Mouse (Mus musculus) myocyte (in vitro differentiated cells): ENCODE data around the gene Gnao1. TPM values are rescaled to one million over a fixed set of nuclear protein-coding genes. Genes with fewer than 3 reads are reported as not detected.
A peak's percentile ranks its signal among the peaks of the same experiment; 100 is the strongest.

Source experiments
- H3K27me3 ChIP-seq: one replicate; pipeline ENCODE4 v1.6.1; 2011; ENCODE audit not compliant: control insufficient read depth, insufficient read depth, insufficient read length
- H3K36me3 ChIP-seq: one replicate; pipeline ENCODE4 v1.6.1; 2011; ENCODE audit not compliant: control insufficient read depth, insufficient read depth
- H3K4me2 ChIP-seq: one replicate; pipeline ENCODE4 v1.6.1; 2011; ENCODE audit warnings: low read depth, control low read depth
- H3K4me3 ChIP-seq: one replicate; pipeline ENCODE4 v1.5.1; 2011; ENCODE audit warnings: mild to moderate bottlenecking, control low read depth, moderate library complexity
- H3K79me2 ChIP-seq: one replicate; pipeline ENCODE4 v1.6.1; 2011; ENCODE audit not compliant: control insufficient read depth, insufficient read depth
- H3ac ChIP-seq: one replicate; pipeline ENCODE4 v1.6.1; 2011; ENCODE audit not compliant: control insufficient read depth, insufficient read length
- CEBPB ChIP-seq: IDR thresholded peaks from 2 replicates; pipeline ENCODE4 v1.6.1; 2011; ENCODE audit warnings: mild to moderate bottlenecking, moderate library complexity; ENCODE audit not compliant: poor library complexity, insufficient read depth, severe bottlenecking
- E2F4 ChIP-seq: IDR thresholded peaks from one replicate; pipeline ENCODE4 v1.6.1; 2011; ENCODE audit warnings: mild to moderate bottlenecking, control low read depth, moderate library complexity; ENCODE audit not compliant: insufficient read depth
- MAX ChIP-seq: IDR thresholded peaks from one replicate; pipeline ENCODE4 v1.6.1; 2011; ENCODE audit warnings: low read depth, mild to moderate bottlenecking, control low read depth
- MYOD1 ChIP-seq, 3 experiments: IDR thresholded peaks; one replicate each; pipeline ENCODE4 v1.6.1; 2011; ENCODE audit warnings: control low read depth in 2 of 3, low read depth in 2 of 3, mild to moderate bottlenecking in 2 of 3, moderate library complexity in 1 of 3; ENCODE audit not compliant: insufficient read length in 2 of 3, control insufficient read depth in 1 of 3
- MYOG ChIP-seq, 3 experiments: IDR thresholded peaks; one replicate each; pipeline ENCODE4 v1.6.1; 2011; ENCODE audit warnings: control low read depth in 2 of 3, low read depth in 2 of 3, mild to moderate bottlenecking in 2 of 3; ENCODE audit not compliant: insufficient read length in 2 of 3, control insufficient read depth in 1 of 3, insufficient read depth in 1 of 3
- POLR2A ChIP-seq: IDR thresholded peaks from one replicate; pipeline ENCODE4 v1.6.1; 2011; ENCODE audit warnings: low read depth, mild to moderate bottlenecking, control low read depth, moderate library complexity; ENCODE audit not compliant: insufficient read length
- POLR2AphosphoS2 ChIP-seq: IDR thresholded peaks from one replicate; pipeline ENCODE4 v1.6.1; 2011; ENCODE audit warnings: low read depth, control low read depth; ENCODE audit not compliant: insufficient read length
- REST ChIP-seq: IDR thresholded peaks from one replicate; pipeline ENCODE4 v1.6.1; 2011; ENCODE audit warnings: mild to moderate bottlenecking, control low read depth, moderate library complexity; ENCODE audit not compliant: insufficient read depth, insufficient read length
- SRF ChIP-seq: IDR thresholded peaks from one replicate; pipeline ENCODE4 v1.6.1; 2011; ENCODE audit warnings: low read depth; ENCODE audit not compliant: control insufficient read depth, insufficient read length
- TCF12 ChIP-seq: IDR thresholded peaks from one replicate; pipeline ENCODE4 v1.6.1; 2011; ENCODE audit warnings: mild to moderate bottlenecking, control low read depth; ENCODE audit not compliant: poor library complexity, insufficient read depth, severe bottlenecking
- TCF3 ChIP-seq: IDR thresholded peaks from one replicate; pipeline ENCODE4 v1.6.1; 2011; ENCODE audit warnings: low read depth, control low read depth; ENCODE audit not compliant: insufficient read length
- USF1 ChIP-seq: IDR thresholded peaks from one replicate; pipeline ENCODE4 v1.6.1; 2011; ENCODE audit warnings: low read depth, mild to moderate bottlenecking, control low read depth, moderate library complexity
- polyA plus RNA-seq: library from polyadenylated mRNA; unstranded; fragments of >200 nt; fragmentation: generic; extraction: Trizol; gene quantifications from one replicate; pipeline ENCODE4 v1.2.1, GENCODE M21; 2012; ENCODE audit warnings: missing spikeins

The Gnao1 gene
- polyA plus RNA-seq, 1 experiment: 31.8 TPM

DNA sequence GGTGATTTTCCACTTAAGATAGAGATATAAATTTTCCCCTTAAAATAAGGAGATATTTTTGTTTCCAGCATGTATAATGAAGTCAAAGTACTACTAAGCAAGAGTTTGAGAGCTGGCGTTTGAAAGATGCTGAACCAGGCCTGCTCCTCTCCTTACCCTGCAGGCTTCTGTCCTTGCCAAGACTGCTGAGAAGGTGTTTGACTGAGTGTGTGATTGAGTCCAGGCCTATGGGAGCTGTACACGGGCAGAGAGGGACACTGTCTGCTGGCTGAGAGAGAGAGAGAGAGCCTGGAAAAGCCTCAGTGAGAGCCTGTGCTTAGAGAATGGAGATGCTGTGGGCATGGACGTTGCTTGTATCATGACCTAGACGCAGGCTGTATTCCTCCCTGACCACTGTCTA is 47.4 kb downstream of the Gnao1 start:
- Histone ChIP-seq H3K4me3 (no peak overlapping the region), H3ac (no peak overlapping the region), H3K27me3 (no peaks in the 10 kb centered on the region), H3K4me2 (no peak overlapping the region), H3K79me2 (no peaks in the 10 kb centered on the region), H3K36me3 (no peaks in the 10 kb centered on the region)
- TF ChIP-seq MYOD1 (IDR thresholded peaks at IDR 0.05; ENCODE audit: control insufficient read depth in 1 of 3, insufficient read length in 2 of 3, low read depth in 2 of 3) (no peak), POLR2A (no peak), USF1 (no peak), POLR2AphosphoS2 (no peak), TCF3 (no peak), E2F4 (no peak), MAX (no peak), CEBPB (no peak), REST (no peak), MYOG (IDR thresholded peaks at IDR 0.05; ENCODE audit: control insufficient read depth in 1 of 3, insufficient read depth in 1 of 3, insufficient read length in 2 of 3, low read depth in 2 of 3) (no peak), TCF12 (no peak), SRF (no peak)

DNA sequence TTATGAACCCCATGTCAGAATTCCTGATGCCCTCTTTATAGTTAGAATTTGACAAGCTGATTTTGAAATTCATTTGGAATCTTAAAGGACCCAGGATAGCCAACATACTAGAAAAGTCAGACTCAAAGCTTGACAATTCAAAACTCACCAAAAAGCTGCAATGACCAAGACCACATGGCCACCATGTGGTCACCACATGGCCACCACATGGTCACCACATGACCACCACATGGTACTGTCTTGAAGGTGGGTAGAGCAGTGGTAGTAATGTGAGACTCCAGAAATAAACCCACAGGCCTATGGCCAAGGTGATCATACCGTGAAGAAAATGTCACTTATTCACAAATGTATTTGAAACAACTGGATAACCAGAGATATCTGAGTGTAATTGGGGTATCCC is 48.5 kb downstream of the Gnao1 start:
- Histone ChIP-seq H3ac (no peak overlapping the region), H3K27me3 (no peaks in the 10 kb centered on the region), H3K4me2 (no peak overlapping the region), H3K4me3 (no peak overlapping the region), H3K79me2 (no peaks in the 10 kb centered on the region), H3K36me3 (no peaks in the 10 kb centered on the region)
- TF ChIP-seq MAX (peak; percentile 32), CEBPB (no peak), REST (no peak), SRF (no peak), USF1 (peak; percentile 61), TCF3 (no peak), POLR2A (no peak), MYOG (IDR thresholded peaks at IDR 0.05; ENCODE audit: control insufficient read depth in 1 of 3, insufficient read depth in 1 of 3, insufficient read length in 2 of 3, low read depth in 2 of 3) (no peak), TCF12 (no peak), E2F4 (no peak), POLR2AphosphoS2 (no peak), MYOD1 (IDR thresholded peaks at IDR 0.05; ENCODE audit: control insufficient read depth in 1 of 3, insufficient read length in 2 of 3, low read depth in 2 of 3) (no peak)

DNA sequence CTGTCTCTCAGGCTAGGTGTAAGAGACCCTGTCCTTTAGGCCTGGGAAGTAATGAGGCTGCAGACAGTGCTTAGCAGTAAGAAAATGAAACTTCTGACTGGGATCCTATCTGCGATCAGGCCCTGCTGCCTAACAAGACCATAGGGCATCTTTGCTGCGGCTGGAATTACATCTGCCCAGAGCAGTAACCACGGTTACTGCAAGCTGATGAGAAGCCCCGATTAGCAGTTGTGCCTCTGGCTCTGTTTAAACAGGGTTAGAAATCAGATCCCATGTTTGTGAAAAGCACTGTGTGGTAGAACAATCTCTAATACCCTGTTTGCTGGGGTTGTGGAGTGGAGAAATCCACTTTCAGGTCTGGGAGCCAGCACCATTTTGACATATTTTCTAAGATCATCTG is 50.3 kb downstream of the Gnao1 start:
- TF ChIP-seq MYOD1 (IDR thresholded peaks at IDR 0.05; ENCODE audit: control insufficient read depth in 1 of 3, insufficient read length in 2 of 3, low read depth in 2 of 3) (no peak), SRF (no peak), TCF12 (no peak), USF1 (no peak), POLR2AphosphoS2 (no peak), E2F4 (no peak), MYOG (IDR thresholded peaks at IDR 0.05; ENCODE audit: control insufficient read depth in 1 of 3, insufficient read depth in 1 of 3, insufficient read length in 2 of 3, low read depth in 2 of 3) (no peak), TCF3 (no peak), POLR2A (no peak), REST (no peak), MAX (no peak)

DNA sequence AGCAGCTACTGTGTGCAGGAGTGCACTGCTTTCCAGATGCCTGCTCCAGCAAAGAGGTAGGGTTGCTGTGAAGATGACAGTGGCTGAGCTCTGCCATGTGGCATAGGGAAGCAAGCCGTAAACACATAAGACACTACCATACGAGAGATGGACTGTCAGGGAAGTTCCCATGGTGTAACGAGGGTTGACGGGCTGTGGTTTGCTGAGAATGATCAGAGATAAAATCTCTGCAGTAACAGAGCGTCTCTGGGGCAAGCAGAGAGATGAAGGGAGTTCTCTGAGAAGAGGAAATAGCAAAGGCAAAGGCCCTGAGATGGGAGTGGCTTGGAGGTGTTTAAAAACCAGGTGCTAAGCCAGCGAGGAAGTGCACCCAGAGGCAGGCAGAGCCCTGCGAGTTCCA is 54.3 kb downstream of the Gnao1 start:
- H3K79me2 ChIP-seq: no peaks in the 10 kb centered on the region
- no peaks in the 10 kb centered on the region for H3K27me3 ChIP-seq
- no peak overlapping the region for H3K4me2 ChIP-seq
- H3K4me3 ChIP-seq: no peak overlapping the region
- no peaks in the 10 kb centered on the region for H3K36me3 ChIP-seq
- no peak for TF ChIP-seq REST
- no peak for TF ChIP-seq POLR2AphosphoS2
- TF ChIP-seq SRF: no peak
- TF ChIP-seq E2F4: no peak
- no peak for TF ChIP-seq MYOD1 (IDR thresholded peaks at IDR 0.05; ENCODE audit: control insufficient read depth in 1 of 3, insufficient read length in 2 of 3, low read depth in 2 of 3)
- no peak for TF ChIP-seq MAX
- TF ChIP-seq USF1: no peak
- no peak for TF ChIP-seq POLR2A
- no peak for TF ChIP-seq MYOG (IDR thresholded peaks at IDR 0.05; ENCODE audit: control insufficient read depth in 1 of 3, insufficient read depth in 1 of 3, insufficient read length in 2 of 3, low read depth in 2 of 3)
- no peak for TF ChIP-seq CEBPB
- no peak for TF ChIP-seq TCF12
- no peak for TF ChIP-seq TCF3
- no peak overlapping the region for H3ac ChIP-seq

More for the DNA sequence above, 50.3 kb downstream of the Gnao1 start:
- Histone ChIP-seq H3ac (no peak overlapping the region), H3K79me2 (no peaks in the 10 kb centered on the region), H3K27me3 (no peaks in the 10 kb centered on the region), H3K36me3 (no peaks in the 10 kb centered on the region), H3K4me2 (no peak overlapping the region), H3K4me3 (no peak overlapping the region)

DNA sequence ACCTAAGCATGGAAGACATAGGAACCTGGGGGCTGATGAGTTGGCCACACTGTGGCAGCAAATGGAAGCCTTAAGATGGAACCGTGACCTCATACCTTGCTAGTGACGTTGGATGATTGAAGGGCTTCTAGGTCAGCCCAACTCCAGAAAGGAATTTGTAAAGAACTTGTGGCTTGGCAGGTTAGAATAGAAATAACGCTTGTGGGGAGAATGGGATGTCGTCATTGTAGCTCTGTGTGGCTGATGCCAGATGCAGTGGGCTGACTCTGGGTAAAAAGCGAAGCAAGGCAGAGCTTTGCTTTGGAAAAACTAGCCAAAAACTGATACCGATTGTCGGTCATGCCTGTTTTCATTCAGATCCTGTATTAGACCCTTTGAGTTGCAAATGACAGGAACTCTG is 56.5 kb downstream of the Gnao1 start:
- Histone ChIP-seq H3K4me2 (no peak overlapping the region), H3K27me3 (no peaks in the 10 kb centered on the region), H3ac (no peak overlapping the region), H3K4me3 (no peak overlapping the region), H3K79me2 (no peaks in the 10 kb centered on the region), H3K36me3 (no peaks in the 10 kb centered on the region)
- no peak for TF ChIP-seq E2F4
- TF ChIP-seq MAX: no peak
- no peak for TF ChIP-seq USF1
- TF ChIP-seq CEBPB: no peak
- no peak for TF ChIP-seq SRF
- no peak for TF ChIP-seq POLR2AphosphoS2
- no peak for TF ChIP-seq TCF3
- TF ChIP-seq REST: no peak
- no peak for TF ChIP-seq POLR2A
- TF ChIP-seq MYOD1 (IDR thresholded peaks at IDR 0.05; ENCODE audit: control insufficient read depth in 1 of 3, insufficient read length in 2 of 3, low read depth in 2 of 3): no peak
- no peak for TF ChIP-seq TCF12
- TF ChIP-seq MYOG (IDR thresholded peaks at IDR 0.05; ENCODE audit: control insufficient read depth in 1 of 3, insufficient read depth in 1 of 3, insufficient read length in 2 of 3, low read depth in 2 of 3): no peak
